Mouse (Mus musculus) skeletal muscle tissue, adult 2 months (tissue): ENCODE results near the gene Eps8l1.
A peak's percentile ranks its signal among the peaks of the same experiment; 100 is the strongest.
"Not testable (repeated sequence)": the region's sequence is repeated elsewhere in the genome, so short reads cannot be mapped to it uniquely, and the experiment has no call there.

Experiments
- DNase-seq: peaks from one replicate; pipeline ENCODE4 v3.0.0-alpha.2; 2012; ENCODE audit warnings: low read depth, low spot score

Eps8l1 gene

GRCm38 (mm10) chr7:4508739-4509116 lies 48.3 kb downstream of the Eps8l1 start:
- no peak for DNase-seq

GRCm38 (mm10) chr7:4509863-4510608 lies 49.6 kb downstream of the Eps8l1 start:
- peak; percentile 54 for DNase-seq

GRCm38 (mm10) chr7:4511489-4512224 lies 51.2 kb downstream of the Eps8l1 start:
- DNase-seq = no peak

GRCm38 (mm10) chr7:4513236-4513635 lies 52.8 kb downstream of the Eps8l1 start:
- no peak for DNase-seq

GRCm38 (mm10) chr7:4513829-4514712 lies 53.6 kb downstream of the Eps8l1 start:
- no peak for DNase-seq

- DNase-seq = no peak
These were observed 55.4 kb downstream of the Eps8l1 start for GRCm38 (mm10) chr7:4515853-4516252.

GRCm38 (mm10) chr7:4516332-4517050 lies 56.0 kb downstream of the Eps8l1 start, which contains the start of gene Tnnt1:
Gene Tnnt1, minus strand, starts transcription at chr7:4516382.
- DNase-seq = no peak

- no peak for DNase-seq
These were observed 58.0 kb downstream of the Eps8l1 start for GRCm38 (mm10) chr7:4518487-4518886.

GRCm38 (mm10) chr7:4521231-4522003 lies 60.9 kb downstream of the Eps8l1 start:
- no peak for DNase-seq

GRCm38 (mm10) chr7:4522292-4522691 lies 61.8 kb downstream of the Eps8l1 start:
- no peak for DNase-seq

GRCm38 (mm10) chr7:4523205-4524130 lies 63.0 kb downstream of the Eps8l1 start:
- no peak for DNase-seq

GRCm38 (mm10) chr7:4524212-4524922 lies 63.9 kb downstream of the Eps8l1 start, which contains the start of gene Tnni3:
Gene Tnni3, minus strand, starts transcription at chr7:4524229.
- not testable (repeated sequence) for DNase-seq

GRCm38 (mm10) chr7:4526341-4527301 lies 66.1 kb downstream of the Eps8l1 start:
- peak; percentile 71 for DNase-seq

GRCm38 (mm10) chr7:4527302-4527689 lies 66.8 kb downstream of the Eps8l1 start:
- no peak for DNase-seq
